Mouse (Mus musculus) stomach, postnatal 0 days (tissue): ENCODE measurements around the gene Hp. TPM values are rescaled to one million over a fixed set of nuclear protein-coding genes. Genes with fewer than 3 reads are reported as not detected.

Experiments used
- ATAC-seq: fragments of 200-750 bp; cut with Nextera tagmentation; 2 replicates; pipeline ENCODE4 v1.8.0; 2017; ENCODE audit not compliant: low FRiP score, low TSS enrichment
- DNase-seq: peaks from one replicate; pipeline ENCODE4 v3.0.0-alpha.2; 2016; ENCODE audit warnings: low spot score
- H3K27ac ChIP-seq: fragments of 300-500 bp; sonication (generic); replicated peaks from 2 replicates; pipeline ENCODE4 v1.5.1; 2014; ENCODE audit warnings: mild to moderate bottlenecking, control low read depth
- H3K27me3 ChIP-seq: fragments of 300-500 bp; sonication (generic); 2 replicates; pipeline ENCODE4 v1.6.1; 2014; ENCODE audit warnings: low read length; ENCODE audit not compliant: control insufficient read depth, insufficient read depth
- H3K36me3 ChIP-seq: fragments of 300-500 bp; sonication (generic); 2 replicates; pipeline ENCODE4 v1.6.1; 2014; ENCODE audit warnings: low read length, mixed read lengths; ENCODE audit not compliant: control insufficient read depth, insufficient read depth
- H3K4me1 ChIP-seq: fragments of 300-500 bp; sonication (generic); replicated peaks from 2 replicates; pipeline ENCODE4 v1.6.1; 2014; ENCODE audit warnings: antibody characterized with exemption; ENCODE audit not compliant: control insufficient read depth, insufficient read depth
- H3K4me2 ChIP-seq: fragments of 300-500 bp; sonication (generic); replicated peaks from 2 replicates; pipeline ENCODE4 v1.6.1; 2014; ENCODE audit warnings: low read depth, mild to moderate bottlenecking, control low read depth, moderate library complexity
- H3K4me3 ChIP-seq: fragments of 300-500 bp; sonication (generic); 2 replicates; pipeline ENCODE4 v1.5.1; 2014; ENCODE audit warnings: low read depth, low read length, control low read depth
- H3K9ac ChIP-seq: fragments of 300-500 bp; sonication (generic); 2 replicates; pipeline ENCODE4 v1.6.1; 2014; ENCODE audit warnings: mild to moderate bottlenecking, low read length, control low read depth, mixed read lengths
- H3K9me3 ChIP-seq: fragments of 300-500 bp; sonication (generic); 2 replicates; pipeline ENCODE4 v1.6.1; 2016; ENCODE audit warnings: low read length; ENCODE audit not compliant: control insufficient read depth
- CTCF ChIP-seq: IDR thresholded peaks from 2 replicates; pipeline ENCODE4 v1.5.1; 2016; ENCODE audit warnings: antibody characterized with exemption, low read depth, mild to moderate bottlenecking, moderate library complexity
- EP300 ChIP-seq: optimal IDR thresholded peaks from 2 replicates; pipeline ENCODE3; 2016; ENCODE audit warnings: antibody characterized with exemption
- WGBS: fragments of 180-500 bp; shearing (Covaris S2); extraction: QIAGEN DNeasy Blood & Tissue Kit; methylation state at CpG from one replicate; pipeline ENCODE4 v1.1.7; 2014; 5-methylcytosine and 5-hydroxymethylcytosine counted together
- polyA plus RNA-seq: library from polyadenylated mRNA; unstranded; fragments of >200 nt; fragmentation: Nextera tagmentation; extraction: Ambion mirVana; gene quantifications from 2 replicates; pipeline ENCODE4 v1.2.1, GENCODE M21; 2015

The Hp gene
- polyA plus RNA-seq, 1 experiment from 2014 or later: 5.0 TPM

DNA sequence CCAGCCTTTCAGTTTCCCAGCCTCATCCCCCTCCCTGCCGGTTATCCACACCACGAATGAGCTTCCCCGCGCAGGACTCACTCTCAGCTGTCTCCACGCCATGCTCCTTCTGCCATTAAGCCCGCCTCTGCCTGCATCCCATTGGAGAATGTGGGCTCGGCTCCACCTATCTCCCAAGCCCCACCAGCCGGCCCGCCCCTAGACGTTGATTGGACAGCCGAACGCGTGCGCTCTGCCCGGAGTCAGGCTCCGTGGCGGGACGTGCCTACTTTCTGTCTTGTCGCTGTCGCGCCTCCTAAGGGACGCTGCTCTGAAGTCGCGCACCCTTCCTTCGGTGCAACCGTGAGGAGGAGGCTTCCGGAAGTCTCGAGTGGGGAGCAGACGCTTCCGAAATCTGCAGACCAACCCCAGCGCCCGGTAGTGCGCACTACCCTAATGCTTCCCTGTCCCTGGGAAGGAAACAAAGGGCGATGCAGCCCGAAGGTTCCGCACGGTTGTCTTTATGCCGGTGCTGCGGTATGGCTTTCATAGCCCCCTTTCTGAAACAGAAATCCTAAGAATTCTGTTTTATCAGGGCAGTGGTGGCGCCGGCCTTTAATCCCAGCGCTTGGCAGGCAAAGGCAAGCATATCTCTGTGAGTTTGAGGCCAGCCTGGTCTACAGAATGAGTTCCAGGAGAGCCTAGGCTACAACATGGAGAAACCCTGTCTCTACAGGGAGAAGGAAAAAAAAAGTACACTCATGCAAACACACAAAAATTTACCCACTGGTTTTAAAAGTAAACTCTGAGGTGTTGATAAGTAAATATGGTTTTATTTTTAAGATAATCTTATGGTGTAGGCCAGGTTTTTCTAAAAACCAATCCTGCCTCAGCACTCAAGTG lies 29.5 kb upstream of the Hp start, which contains the start of gene Dhodh:
Gene Dhodh, minus strand, starts transcription at position 403 of the 882 bp plus-strand sequence.
- WGBS: under 1% methylated on average over 42 of the region's 42 CpGs
- H3K36me3 ChIP-seq: no peaks in the 10 kb centered on the region
- H3K4me3 ChIP-seq: peak within 1 kb of the TSS; percentile 68
- H3K27ac ChIP-seq: peak within 1 kb of the TSS; percentile 98
- DNase-seq: peak; percentile 96
- H3K4me2 ChIP-seq: peak within 1 kb of the TSS; percentile 80
- peak within 1 kb of the TSS; percentile 70 for H3K9ac ChIP-seq
- H3K4me1 ChIP-seq: 0 out of 2 replicates have a peak, but pooled peaks cover 2% of the 10 kb centered on the region
- peak; percentile 98 for ATAC-seq
- H3K27me3 ChIP-seq: no peaks in the 10 kb centered on the region
- no peaks in the 10 kb centered on the region for H3K9me3 ChIP-seq
- TF ChIP-seq CTCF (peak; percentile 45), EP300 (no peak)

DNA sequence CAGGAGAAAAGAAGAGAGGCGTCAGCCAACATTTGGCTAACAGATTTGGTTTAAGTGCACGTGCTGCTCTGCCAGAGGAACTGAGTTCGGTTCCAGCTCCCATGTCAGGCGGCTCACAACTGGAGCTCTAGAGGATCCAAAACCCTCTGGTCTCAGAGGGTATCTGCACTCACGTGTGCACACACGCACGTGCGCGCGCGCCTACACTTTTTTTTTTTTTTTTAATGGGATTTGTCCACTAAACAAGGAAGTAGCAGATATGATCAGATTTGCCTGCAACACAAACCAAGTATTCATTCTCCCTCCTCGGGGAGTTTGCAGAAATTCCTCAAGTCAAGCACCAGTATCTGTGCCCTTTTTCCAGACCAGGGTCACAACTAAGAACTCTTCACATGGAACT lies 28.7 kb upstream of the Hp start:
- no peaks in the 10 kb centered on the region for H3K27me3 ChIP-seq
- TF ChIP-seq CTCF (no peak), EP300 (no peak)
- peak overlapping the region; percentile 68 for H3K4me3 ChIP-seq
- DNase-seq: no peak
- no peak for ATAC-seq
- peak overlapping the region; percentile 80 for H3K4me2 ChIP-seq
- H3K9ac ChIP-seq: peak overlapping the region; percentile 70
- H3K9me3 ChIP-seq: no peaks in the 10 kb centered on the region
- no peaks in the 10 kb centered on the region for H3K36me3 ChIP-seq
- H3K4me1 ChIP-seq: 0 out of 2 replicates have a peak, but pooled peaks cover 2% of the 10 kb centered on the region
- WGBS: 7% methylated on average over 12 of the region's 12 CpGs
- peak overlapping the region; percentile 98 for H3K27ac ChIP-seq

DNA sequence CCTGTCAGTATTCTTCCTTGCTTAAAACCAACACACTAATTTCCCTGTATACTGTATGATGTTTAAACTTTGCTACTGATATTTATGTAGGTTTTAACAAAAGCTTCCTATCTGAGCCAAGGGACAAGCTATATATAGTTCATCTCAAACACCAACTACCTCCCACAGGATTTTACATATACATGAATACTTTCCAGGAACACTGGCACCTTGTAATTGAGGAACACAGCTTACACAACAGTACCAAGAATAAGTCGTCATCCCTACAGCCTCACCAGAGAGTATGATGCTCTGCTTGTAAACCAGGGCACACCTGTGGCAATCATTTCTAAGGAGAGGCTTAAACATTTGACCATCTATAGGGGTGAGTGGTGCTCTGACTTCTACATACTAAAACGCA lies 27.8 kb upstream of the Hp start:
- no peak for ATAC-seq
- no peak for DNase-seq
- Histone ChIP-seq H3K36me3 (0 out of 2 replicates have a peak, but pooled peaks cover 2% of the 10 kb centered on the region), H3K4me1 (0 out of 2 replicates have a peak, but pooled peaks cover 2% of the 10 kb centered on the region), H3K4me3 (no peak overlapping the region), H3K9ac (no peak overlapping the region), H3K27me3 (no peaks in the 10 kb centered on the region), H3K9me3 (no peaks in the 10 kb centered on the region), H3K4me2 (no peak overlapping the region), H3K27ac (no peak overlapping the region)
- WGBS: 72% methylated on average over 2 of the region's 2 CpGs
- no peak for TF ChIP-seq EP300
- no peak for TF ChIP-seq CTCF

DNA sequence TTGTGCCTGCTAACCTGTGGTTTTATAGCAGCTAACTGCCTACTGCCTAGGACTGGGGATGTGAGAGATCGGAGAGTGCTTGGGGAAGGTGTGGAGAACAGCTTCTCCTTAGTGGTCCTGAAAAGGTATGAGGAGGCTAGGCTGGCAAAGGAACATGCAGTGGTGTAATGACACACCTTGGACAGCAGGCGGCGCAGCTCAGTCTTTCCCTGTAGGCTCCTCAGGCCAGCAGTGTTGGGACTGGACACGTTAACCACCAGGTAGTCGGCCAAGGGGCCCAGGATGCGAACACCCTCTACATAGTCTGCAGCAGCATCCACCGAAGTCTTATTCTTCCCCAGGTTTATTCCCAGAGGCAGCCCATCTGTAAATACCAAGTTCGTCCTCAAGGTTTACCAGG lies 16.9 kb upstream of the Hp start:
- peak; percentile 86 for TF ChIP-seq CTCF
- no peak for TF ChIP-seq EP300
- peak; percentile 79 for DNase-seq
- peaks cover 10% of the 10 kb centered on the region for H3K36me3 ChIP-seq
- H3K9me3 ChIP-seq: no peaks in the 10 kb centered on the region
- H3K27me3 ChIP-seq: no peaks in the 10 kb centered on the region
- no peak overlapping the region for H3K4me3 ChIP-seq
- 45% methylated on average over 8 of the region's 8 CpGs for WGBS
- H3K27ac ChIP-seq: no peak overlapping the region
- no peak overlapping the region for H3K9ac ChIP-seq
- 0 out of 2 replicates have a peak, but pooled peaks have one; percentile 30 for ATAC-seq
- no peak overlapping the region for H3K4me2 ChIP-seq
- no peaks in the 10 kb centered on the region for H3K4me1 ChIP-seq

DNA sequence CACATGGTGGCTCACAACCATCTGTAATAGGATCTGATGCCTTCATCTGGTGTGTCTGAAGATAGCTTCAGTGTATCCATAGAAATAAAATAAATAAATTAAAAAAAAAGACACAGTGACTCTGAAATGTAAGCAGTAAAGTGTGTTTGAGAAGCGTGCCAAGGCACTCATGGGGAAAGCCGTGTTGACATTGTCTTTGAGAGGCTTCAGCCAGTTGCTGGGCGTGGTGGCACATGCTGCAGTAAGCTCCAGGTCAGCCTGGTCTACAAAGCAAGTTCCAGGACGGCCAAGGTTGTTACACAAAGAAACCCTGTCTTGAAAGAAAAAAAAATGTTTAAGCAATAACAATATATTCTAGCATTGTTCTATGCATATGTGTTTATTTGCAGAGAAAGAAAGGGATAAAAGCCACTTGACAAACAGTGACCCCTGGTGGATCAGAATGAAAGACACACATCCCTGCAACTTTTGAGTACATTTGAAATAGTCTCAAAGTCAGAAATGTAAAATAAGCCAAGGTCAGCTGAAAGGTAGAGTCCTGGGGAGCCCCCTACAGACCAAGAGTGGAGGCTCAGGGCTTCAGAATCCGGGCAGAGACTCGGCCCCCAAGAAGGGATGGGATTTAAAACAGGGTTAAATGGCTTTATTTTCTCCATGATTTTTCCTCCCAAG lies 14.3 kb upstream of the Hp start:
- no peak for ATAC-seq
- no peaks in the 10 kb centered on the region for H3K9me3 ChIP-seq
- no peak for DNase-seq

DNA sequence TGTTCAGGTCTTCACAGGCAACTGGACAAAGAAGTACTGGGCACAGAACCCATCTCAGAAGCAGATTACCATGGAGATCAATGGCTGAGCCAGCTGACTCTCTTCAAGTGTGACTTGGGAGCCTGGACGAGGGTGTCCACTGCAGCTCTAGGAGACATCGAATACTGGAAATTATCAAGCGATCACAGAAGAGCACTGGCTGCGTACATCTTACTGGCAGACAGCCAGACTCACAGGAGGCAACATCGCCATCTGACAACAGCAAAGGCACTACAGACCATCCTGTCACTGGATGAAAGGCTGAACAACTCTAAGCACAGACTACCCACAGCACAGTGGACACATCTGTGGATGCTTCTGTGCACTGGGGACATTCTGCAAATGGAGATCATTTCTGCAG lies 13.2 kb upstream of the Hp start:
- no peaks in the 10 kb centered on the region for H3K27me3 ChIP-seq
- ATAC-seq: no peak
- no peak for DNase-seq
- WGBS: 85% methylated on average over 5 of the region's 5 CpGs
- H3K27ac ChIP-seq: no peak overlapping the region
- TF ChIP-seq EP300: no peak
- H3K9me3 ChIP-seq: no peaks in the 10 kb centered on the region
- H3K4me1 ChIP-seq: no peaks in the 10 kb centered on the region
- H3K9ac ChIP-seq: no peak overlapping the region
- no peak overlapping the region for H3K4me3 ChIP-seq
- H3K36me3 ChIP-seq: peaks cover 6% of the 10 kb centered on the region
- no peak overlapping the region for H3K4me2 ChIP-seq

More for the DNA sequence above, 14.3 kb upstream of the Hp start:
- Histone ChIP-seq H3K9ac (no peak overlapping the region), H3K4me3 (no peak overlapping the region), H3K27ac (no peak overlapping the region), H3K4me1 (no peaks in the 10 kb centered on the region), H3K4me2 (no peak overlapping the region), H3K27me3 (no peaks in the 10 kb centered on the region), H3K36me3 (peaks cover 6% of the 10 kb centered on the region)
- WGBS: 55% methylated on average over 6 of the region's 6 CpGs
- TF ChIP-seq CTCF (peak; percentile 77), EP300 (no peak)
